Mouse (Mus musculus): ENCODE results near the gene Bcl7a. TPM values are rescaled to one million over a fixed set of nuclear protein-coding genes. Genes with fewer than 3 reads are reported as not detected.

Bcl7a gene
- polyA plus RNA-seq, 1 experiment = 23.4 TPM

DNA sequence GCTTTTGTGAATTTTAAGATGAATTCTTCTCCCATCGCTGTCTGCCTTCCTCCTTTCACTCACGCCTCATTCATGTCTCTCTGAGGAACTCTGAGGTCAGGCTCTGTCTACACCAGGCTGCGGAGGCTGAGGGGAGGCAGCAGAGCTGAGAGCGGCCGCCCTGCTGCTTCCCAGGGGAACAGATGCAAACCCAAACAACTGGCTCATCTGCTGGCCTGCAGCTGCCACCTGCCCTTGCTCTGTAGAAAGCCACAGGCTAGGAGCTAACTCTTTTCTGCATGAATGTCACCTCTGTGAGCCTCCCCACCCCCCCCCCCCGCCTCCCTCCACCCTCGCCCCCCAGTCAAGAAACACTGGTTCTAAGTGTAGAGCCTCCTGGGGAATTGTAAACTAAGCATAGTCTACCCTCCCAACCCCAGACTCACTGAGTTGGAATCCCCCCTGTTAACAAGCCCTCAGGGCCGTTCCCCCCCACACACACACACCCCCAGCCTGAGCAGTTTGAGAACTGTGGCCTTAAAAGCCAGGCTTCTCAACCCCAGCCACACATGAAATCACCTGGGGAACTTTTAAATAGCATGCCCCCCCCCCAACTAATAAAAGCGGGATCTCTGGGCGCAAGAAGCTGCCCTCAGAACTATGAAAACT lies 28.3 kb upstream of the Bcl7a start:
- Histone ChIP-seq H3K4me3 (ENCODE audit: insufficient read depth, low read depth, low read length) (no peak overlapping the region), H3K27ac (ENCODE audit: insufficient read depth, low read depth, low read length) (no peak overlapping the region), H3K27me3 (replicated peaks; ENCODE audit: control insufficient read depth, insufficient read depth, low read length) (no peaks in the 10 kb centered on the region), H3K4me1 (ENCODE audit: control insufficient read depth, insufficient read depth, low read length) (no peaks in the 10 kb centered on the region; the same call in 1 of the 2 replicates), H3K36me3 (ENCODE audit: control insufficient read depth, insufficient read depth, low read length) (no peaks in the 10 kb centered on the region)
- WGBS = 72% methylated on average over 10 of the region's 10 CpGs
- TF ChIP-seq CTCF (conservative IDR thresholded peaks at IDR 0.05; ENCODE audit: insufficient read depth, insufficient read length, low read depth, low read length) (no peak), POLR2A (IDR thresholded peaks at IDR 0.05; ENCODE audit: low read depth, low read length) (no peak)
- no peak for DNase-seq

DNA sequence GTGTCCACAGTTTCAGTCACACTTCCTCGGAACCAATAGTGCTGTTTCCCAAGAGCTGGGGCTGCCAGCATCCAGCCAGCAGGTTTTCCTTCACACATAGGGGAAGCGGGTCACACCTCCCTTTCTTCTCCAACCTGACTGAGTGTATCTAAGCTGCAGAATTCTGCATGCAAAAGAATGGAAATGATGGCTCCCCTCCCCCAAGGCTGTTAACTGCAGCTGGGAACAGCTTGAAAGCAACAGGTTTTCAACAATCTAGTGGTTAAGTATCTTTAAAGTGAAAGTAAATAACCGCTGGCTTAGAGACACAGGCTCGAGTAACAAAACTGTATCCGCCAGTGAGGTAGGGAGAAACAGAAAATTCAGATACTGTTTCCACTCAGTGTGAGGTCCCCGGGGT lies 25.6 kb upstream of the Bcl7a start:
- Histone ChIP-seq H3K27me3 (replicated peaks; ENCODE audit: control insufficient read depth, insufficient read depth, low read length) (no peaks in the 10 kb centered on the region), H3K36me3 (ENCODE audit: control insufficient read depth, insufficient read depth, low read length) (no peaks in the 10 kb centered on the region), H3K27ac (ENCODE audit: insufficient read depth, low read depth, low read length) (no peak overlapping the region), H3K4me3 (ENCODE audit: insufficient read depth, low read depth, low read length) (peak overlapping the region; percentile 56), H3K4me1 (ENCODE audit: control insufficient read depth, insufficient read depth, low read length) (no peaks in the 10 kb centered on the region; the same call in 1 of the 2 replicates)
- 13% methylated on average over 6 of the region's 6 CpGs for WGBS
- TF ChIP-seq POLR2A (IDR thresholded peaks at IDR 0.05; ENCODE audit: low read depth, low read length) (no peak), CTCF (conservative IDR thresholded peaks at IDR 0.05; ENCODE audit: insufficient read depth, insufficient read length, low read depth, low read length) (no peak)
- DNase-seq = peak; percentile 24

GRCm38 (mm10) chr5:123320136-123320535 lies 23.5 kb upstream of the Bcl7a start:
- no peak for TF ChIP-seq POLR2A (IDR thresholded peaks at IDR 0.05; ENCODE audit: low read depth, low read length)
- no peak for TF ChIP-seq CTCF (conservative IDR thresholded peaks at IDR 0.05; ENCODE audit: insufficient read depth, insufficient read length, low read depth, low read length)
- over 99% methylated on average over 3 of the region's 3 CpGs for WGBS
- H3K4me3 ChIP-seq (ENCODE audit: insufficient read depth, low read depth, low read length) = no peak overlapping the region
- H3K4me1 ChIP-seq (ENCODE audit: control insufficient read depth, insufficient read depth, low read length) = peaks cover 5% of the 10 kb centered on the region
- no peaks in the 10 kb centered on the region for H3K27me3 ChIP-seq (replicated peaks; ENCODE audit: control insufficient read depth, insufficient read depth, low read length)
- no peak for DNase-seq
- no peaks in the 10 kb centered on the region for H3K36me3 ChIP-seq (ENCODE audit: control insufficient read depth, insufficient read depth, low read length)
- H3K27ac ChIP-seq (ENCODE audit: insufficient read depth, low read depth, low read length) = no peak overlapping the region

GRCm38 (mm10) chr5:123324242-123324641 lies 19.4 kb upstream of the Bcl7a start:
- DNase-seq = peak; percentile 50
- no peaks in the 10 kb centered on the region for H3K27me3 ChIP-seq (replicated peaks; ENCODE audit: control insufficient read depth, insufficient read depth, low read length)
- H3K4me1 ChIP-seq (ENCODE audit: control insufficient read depth, insufficient read depth, low read length) = peaks cover 17% of the 10 kb centered on the region
- no peak overlapping the region for H3K27ac ChIP-seq (ENCODE audit: insufficient read depth, low read depth, low read length)
- WGBS = 37% methylated on average over 15 of the region's 15 CpGs
- H3K36me3 ChIP-seq (ENCODE audit: control insufficient read depth, insufficient read depth, low read length) = no peaks in the 10 kb centered on the region
- no peak overlapping the region for H3K4me3 ChIP-seq (ENCODE audit: insufficient read depth, low read depth, low read length)
- TF ChIP-seq CTCF (conservative IDR thresholded peaks at IDR 0.05; ENCODE audit: insufficient read depth, insufficient read length, low read depth, low read length) = no peak
- no peak for TF ChIP-seq POLR2A (IDR thresholded peaks at IDR 0.05; ENCODE audit: low read depth, low read length)

DNA sequence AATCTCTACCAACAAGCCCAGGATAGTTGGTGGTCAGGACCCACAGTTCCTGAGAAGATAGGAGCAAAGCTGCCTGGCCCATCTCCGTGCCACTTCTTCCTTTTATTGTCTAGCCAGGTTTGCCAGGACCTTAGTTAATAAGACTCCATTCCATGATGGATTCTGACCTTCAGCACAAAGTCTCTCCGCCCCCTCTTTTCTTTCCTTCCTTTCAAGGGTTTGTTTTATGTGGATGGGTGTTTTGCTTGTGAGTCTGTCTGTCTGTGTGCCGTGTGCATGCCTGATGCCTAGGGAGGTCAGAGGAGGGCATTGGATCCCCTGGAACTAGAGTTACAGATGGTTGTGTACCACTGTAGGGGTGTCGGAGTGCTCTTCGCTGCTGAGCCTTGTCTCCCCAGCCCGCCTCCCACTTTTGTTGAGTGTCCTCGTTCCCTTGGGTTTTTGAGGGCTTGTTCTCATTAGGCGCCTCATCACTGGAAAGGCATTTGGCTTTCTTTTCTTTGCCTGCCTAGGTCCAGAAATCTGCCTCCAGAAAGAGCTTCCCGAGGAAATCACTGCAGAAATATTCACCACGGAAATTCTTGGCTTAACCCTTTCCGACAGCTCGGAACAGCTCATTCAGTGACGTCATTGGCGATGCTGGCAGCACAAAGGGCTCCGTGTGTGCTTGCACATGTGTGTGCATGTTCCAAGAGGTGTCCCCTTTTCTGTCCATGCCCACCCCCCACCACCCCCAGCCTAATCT lies 17.5 kb upstream of the Bcl7a start:
- peak; percentile 91 for DNase-seq
- Histone ChIP-seq H3K4me1 (ENCODE audit: control insufficient read depth, insufficient read depth, low read length) (peaks cover 17% of the 10 kb centered on the region), H3K36me3 (ENCODE audit: control insufficient read depth, insufficient read depth, low read length) (no peaks in the 10 kb centered on the region), H3K4me3 (ENCODE audit: insufficient read depth, low read depth, low read length) (no peak overlapping the region), H3K27ac (ENCODE audit: insufficient read depth, low read depth, low read length) (peak overlapping the region; percentile 93), H3K27me3 (replicated peaks; ENCODE audit: control insufficient read depth, insufficient read depth, low read length) (no peaks in the 10 kb centered on the region)
- WGBS = 45% methylated on average over 15 of the region's 15 CpGs
- TF ChIP-seq POLR2A (IDR thresholded peaks at IDR 0.05; ENCODE audit: low read depth, low read length) = no peak
- TF ChIP-seq CTCF (conservative IDR thresholded peaks at IDR 0.05; ENCODE audit: insufficient read depth, insufficient read length, low read depth, low read length) = no peak

DNA sequence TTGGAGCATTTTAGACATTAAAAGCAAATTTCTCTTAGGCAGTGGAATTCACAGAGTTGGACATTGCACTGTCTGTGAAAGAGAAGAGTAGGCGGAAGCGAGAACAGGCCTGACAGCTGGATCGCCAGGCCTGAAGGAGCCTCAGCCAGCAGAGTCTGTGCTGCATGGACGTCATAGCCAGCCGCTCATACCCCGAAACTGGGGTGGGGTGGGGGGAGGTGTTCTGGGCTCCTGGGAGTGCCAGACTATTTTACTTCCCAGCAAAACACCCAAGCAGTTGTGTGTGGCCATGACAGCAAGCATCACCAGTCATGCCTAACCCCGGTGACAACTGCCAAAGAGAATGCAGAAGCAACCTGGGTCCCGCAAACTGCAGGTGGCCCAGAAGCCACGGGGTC lies 16.9 kb upstream of the Bcl7a start:
- 48% methylated on average over 9 of the region's 9 CpGs for WGBS
- H3K27ac ChIP-seq (ENCODE audit: insufficient read depth, low read depth, low read length) = peak overlapping the region; percentile 93
- peaks cover 17% of the 10 kb centered on the region for H3K4me1 ChIP-seq (ENCODE audit: control insufficient read depth, insufficient read depth, low read length)
- no peak for TF ChIP-seq POLR2A (IDR thresholded peaks at IDR 0.05; ENCODE audit: low read depth, low read length)
- no peak for TF ChIP-seq CTCF (conservative IDR thresholded peaks at IDR 0.05; ENCODE audit: insufficient read depth, insufficient read length, low read depth, low read length)
- no peak overlapping the region for H3K4me3 ChIP-seq (ENCODE audit: insufficient read depth, low read depth, low read length)
- H3K36me3 ChIP-seq (ENCODE audit: control insufficient read depth, insufficient read depth, low read length) = no peaks in the 10 kb centered on the region
- no peaks in the 10 kb centered on the region for H3K27me3 ChIP-seq (replicated peaks; ENCODE audit: control insufficient read depth, insufficient read depth, low read length)
- DNase-seq = peak; percentile 59

- TF ChIP-seq CTCF (conservative IDR thresholded peaks at IDR 0.05; ENCODE audit: insufficient read depth, insufficient read length, low read depth, low read length) = no peak
- TF ChIP-seq POLR2A (IDR thresholded peaks at IDR 0.05; ENCODE audit: low read depth, low read length) = no peak
- H3K4me1 ChIP-seq (ENCODE audit: control insufficient read depth, insufficient read depth, low read length) = peaks cover 17% of the 10 kb centered on the region
- 63% methylated on average over 8 of the region's 8 CpGs for WGBS
- H3K27ac ChIP-seq (ENCODE audit: insufficient read depth, low read depth, low read length) = no peak overlapping the region
- no peak overlapping the region for H3K4me3 ChIP-seq (ENCODE audit: insufficient read depth, low read depth, low read length)
- H3K27me3 ChIP-seq (replicated peaks; ENCODE audit: control insufficient read depth, insufficient read depth, low read length) = no peaks in the 10 kb centered on the region
- H3K36me3 ChIP-seq (ENCODE audit: control insufficient read depth, insufficient read depth, low read length) = no peaks in the 10 kb centered on the region
- peak; percentile 59 for DNase-seq
These were observed 15.9 kb upstream of the Bcl7a start for GRCm38 (mm10) chr5:123327686-123328085.

Data from kidney, adult 2 months (tissue).